Mouse (Mus musculus): ENCODE results near the gene Srgap3. TPM values are rescaled to one million over a fixed set of nuclear protein-coding genes. Genes with fewer than 3 reads are reported as not detected.

Gene Srgap3
- polyA plus RNA-seq, 1 experiment from 2014 or later: 68.8 TPM

DNA sequence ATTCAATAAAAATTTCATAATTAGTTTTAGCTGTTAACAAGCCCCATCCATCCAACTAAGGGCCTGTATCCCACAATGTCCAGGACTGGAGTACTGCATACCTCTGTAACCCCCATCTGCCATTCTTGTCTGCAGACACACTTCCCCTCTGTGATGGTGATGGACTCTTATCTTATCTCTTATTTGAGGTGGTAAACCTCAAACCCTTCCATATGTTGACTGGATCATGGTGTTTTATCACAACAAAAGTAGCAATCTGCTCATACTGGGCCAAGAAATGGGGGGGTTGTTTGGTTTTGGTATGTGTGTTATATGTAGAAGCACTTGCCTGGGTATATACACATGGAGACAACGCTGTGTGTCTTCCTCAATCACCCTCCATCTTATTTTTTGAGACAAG lies 255.5 kb downstream of the Srgap3 start:
- Histone ChIP-seq H3K27ac (replicated peaks; ENCODE audit: low read depth, low read length) (no peak overlapping the region), H3K4me1 (ENCODE audit: control insufficient read depth, insufficient read depth, low read length) (no peaks in the 10 kb centered on the region), H3K9ac (replicated peaks; ENCODE audit: low read length) (no peak overlapping the region), H3K9me3 (ENCODE audit: control insufficient read depth, low read length) (no peaks in the 10 kb centered on the region), H3K36me3 (ENCODE audit: control insufficient read depth, insufficient read depth, low read length) (no peaks in the 10 kb centered on the region), H3K4me3 (replicated peaks; ENCODE audit: low read depth, low read length) (no peak overlapping the region), H3K4me2 (ENCODE audit: low read length) (no peak overlapping the region), H3K27me3 (ENCODE audit: control insufficient read depth, insufficient read depth, low read length) (no peaks in the 10 kb centered on the region)
- WGBS: 100% methylated on average over 1 of the region's 1 CpGs
- DNase-seq (no peak), ATAC-seq (ENCODE audit: low FRiP score, low TSS enrichment) (no peak)

DNA sequence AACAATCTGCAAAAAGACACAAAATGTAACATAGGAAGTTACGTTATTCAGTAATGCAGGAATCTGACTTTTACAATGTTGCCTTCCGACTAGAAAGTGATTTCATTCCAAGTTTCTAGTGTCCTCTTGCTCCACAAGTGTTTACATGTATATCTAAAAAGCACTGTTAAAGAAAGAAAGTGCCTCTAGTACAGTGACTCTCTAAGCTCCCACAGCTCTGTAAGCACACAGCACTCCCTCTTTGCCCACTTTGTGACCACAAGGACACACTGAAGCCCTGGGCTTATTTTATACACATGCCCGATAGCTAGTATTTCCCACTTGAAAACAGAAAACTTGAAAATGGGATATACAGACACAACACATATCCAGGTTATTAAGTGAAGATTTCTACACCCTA lies 259.0 kb downstream of the Srgap3 start:
- H3K4me2 ChIP-seq (ENCODE audit: low read length): no peak overlapping the region
- no peak overlapping the region for H3K27ac ChIP-seq (replicated peaks; ENCODE audit: low read depth, low read length)
- no peak overlapping the region for H3K9ac ChIP-seq (replicated peaks; ENCODE audit: low read length)
- ATAC-seq (ENCODE audit: low FRiP score, low TSS enrichment) (no peak), DNase-seq (no peak)
- no peaks in the 10 kb centered on the region for H3K4me1 ChIP-seq (ENCODE audit: control insufficient read depth, insufficient read depth, low read length)
- no peaks in the 10 kb centered on the region for H3K27me3 ChIP-seq (ENCODE audit: control insufficient read depth, insufficient read depth, low read length)
- WGBS: 92% methylated on average over 3 of the region's 3 CpGs
- H3K36me3 ChIP-seq (ENCODE audit: control insufficient read depth, insufficient read depth, low read length): no peaks in the 10 kb centered on the region
- H3K4me3 ChIP-seq (replicated peaks; ENCODE audit: low read depth, low read length): no peak overlapping the region
- no peaks in the 10 kb centered on the region for H3K9me3 ChIP-seq (ENCODE audit: control insufficient read depth, low read length)

DNA sequence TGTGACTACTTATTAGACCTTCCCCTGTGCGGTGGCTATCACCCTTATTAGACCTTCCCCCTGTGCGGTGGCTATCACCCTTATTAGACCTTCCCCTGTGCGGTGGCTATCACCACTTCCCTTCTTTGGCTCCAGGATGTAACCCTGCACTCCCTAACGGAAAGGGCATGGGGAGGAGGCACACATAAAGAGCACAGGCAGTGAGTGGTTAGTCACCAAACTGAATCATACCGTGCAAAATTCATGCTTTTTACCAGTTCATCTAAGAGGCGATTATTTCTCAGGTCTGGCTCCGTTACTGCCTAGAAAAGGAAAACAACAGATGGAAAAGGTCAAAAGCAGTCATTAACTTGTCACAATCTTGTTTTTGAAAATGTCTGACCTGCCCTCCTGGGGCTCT lies 260.6 kb downstream of the Srgap3 start:
- Histone ChIP-seq H3K27me3 (ENCODE audit: control insufficient read depth, insufficient read depth, low read length) (no peaks in the 10 kb centered on the region), H3K4me3 (replicated peaks; ENCODE audit: low read depth, low read length) (no peak overlapping the region), H3K9me3 (ENCODE audit: control insufficient read depth, low read length) (no peaks in the 10 kb centered on the region), H3K9ac (replicated peaks; ENCODE audit: low read length) (no peak overlapping the region), H3K36me3 (ENCODE audit: control insufficient read depth, insufficient read depth, low read length) (no peaks in the 10 kb centered on the region), H3K4me1 (ENCODE audit: control insufficient read depth, insufficient read depth, low read length) (no peaks in the 10 kb centered on the region), H3K27ac (replicated peaks; ENCODE audit: low read depth, low read length) (no peak overlapping the region), H3K4me2 (ENCODE audit: low read length) (no peak overlapping the region)
- 89% methylated on average over 7 of the region's 7 CpGs for WGBS
- ATAC-seq (ENCODE audit: low FRiP score, low TSS enrichment): no peak
- no peak for DNase-seq

DNA sequence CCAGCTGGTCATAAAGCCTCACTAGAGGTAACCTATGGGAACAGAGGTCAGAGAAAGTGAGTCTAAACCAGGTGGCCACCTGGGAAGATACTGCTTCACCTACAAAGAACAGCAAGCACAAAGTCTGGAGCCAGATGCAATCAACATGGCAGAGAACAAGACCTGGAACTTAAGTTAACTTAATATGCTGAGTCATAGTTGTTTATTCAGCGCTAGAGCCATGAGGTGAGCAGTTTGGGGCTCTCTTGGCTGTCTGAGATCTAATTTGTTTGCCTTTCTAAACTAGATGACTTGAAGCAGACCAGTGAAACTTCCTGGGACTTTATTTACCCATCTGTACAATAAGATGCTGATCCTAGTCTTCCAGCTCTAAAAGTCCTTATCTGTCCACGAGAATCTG lies 263.0 kb downstream of the Srgap3 start:
- WGBS: 88% methylated on average over 2 of the region's 2 CpGs

More for the DNA sequence above, 263.0 kb downstream of the Srgap3 start:
- no peak overlapping the region for H3K4me3 ChIP-seq (replicated peaks; ENCODE audit: low read depth, low read length)
- H3K36me3 ChIP-seq (ENCODE audit: control insufficient read depth, insufficient read depth, low read length): 0 out of 2 replicates have a peak, but pooled peaks cover 6% of the 10 kb centered on the region
- no peak for ATAC-seq (ENCODE audit: low FRiP score, low TSS enrichment)
- no peaks in the 10 kb centered on the region for H3K9me3 ChIP-seq (ENCODE audit: control insufficient read depth, low read length)
- no peaks in the 10 kb centered on the region for H3K27me3 ChIP-seq (ENCODE audit: control insufficient read depth, insufficient read depth, low read length)
- H3K9ac ChIP-seq (replicated peaks; ENCODE audit: low read length): no peak overlapping the region
- no peaks in the 10 kb centered on the region for H3K4me1 ChIP-seq (ENCODE audit: control insufficient read depth, insufficient read depth, low read length)
- no peak for DNase-seq
- no peak overlapping the region for H3K4me2 ChIP-seq (ENCODE audit: low read length)
- no peak overlapping the region for H3K27ac ChIP-seq (replicated peaks; ENCODE audit: low read depth, low read length)

Other genes starting within 250 kb of the Srgap3 start
- 48.3 and 50.0 TPM in 2 replicates for gene Thumpd3, start 99.0 kb upstream of the Srgap3 start, polyA plus RNA-seq (2014; fragmentation: Nextera tagmentation; extraction: Ambion mirVana)
- 57.0 and 57.9 TPM in 2 replicates for gene Setd5, start 130.1 kb upstream of the Srgap3 start, polyA plus RNA-seq (2014; fragmentation: Nextera tagmentation; extraction: Ambion mirVana)
- 21.7 and 31.3 TPM in 2 replicates for gene Lhfpl4, start 248.1 kb upstream of the Srgap3 start, polyA plus RNA-seq (2014; fragmentation: Nextera tagmentation; extraction: Ambion mirVana)

Data from midbrain, embryonic 14.5 days (tissue).